Mouse (Mus musculus): ENCODE measurements around the gene Bicral.

DNA sequence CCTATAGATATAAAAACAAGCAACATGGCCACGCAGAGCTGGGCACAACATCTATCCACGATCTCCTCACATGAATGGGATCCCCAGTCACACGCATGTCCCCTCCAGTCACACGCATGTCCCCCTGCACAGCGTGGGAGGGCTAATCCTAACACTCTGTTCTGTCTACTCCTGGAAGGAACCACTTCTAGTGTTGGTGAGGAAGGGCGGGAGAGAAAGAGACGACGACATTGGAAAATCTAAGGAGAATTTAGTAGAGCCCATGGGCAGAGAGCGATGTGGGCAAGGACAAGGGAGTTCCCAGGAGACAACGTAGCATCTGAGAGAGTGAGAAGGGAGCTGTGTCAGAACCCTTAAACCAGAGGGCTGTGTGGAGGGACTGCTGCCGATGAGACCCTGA lies 87.7 kb downstream of the Bicral start:
- TF ChIP-seq CTCF (IDR thresholded peaks at IDR 0.05; ENCODE audit: extremely low read depth, insufficient read depth, insufficient read length, insufficient replicate concordance), result no peak
- no peak for TF ChIP-seq POLR2A (IDR thresholded peaks at IDR 0.05; ENCODE audit: low read depth, low read length)
